Mouse (Mus musculus) embryonic facial prominence, embryonic 10.5 days (tissue): ENCODE measurements around the gene Defb47. TPM values are rescaled to one million over a fixed set of nuclear protein-coding genes. Genes with fewer than 3 reads are reported as not detected.

Experiments used
- DNase-seq: peaks from one replicate; pipeline ENCODE4 v3.0.0-alpha.2; 2017; ENCODE audit warnings: low spot score
- H3K27ac ChIP-seq: fragments of 300-500 bp; sonication (generic); replicated peaks from 2 replicates; pipeline ENCODE4 v1.5.1; 2016; ENCODE audit warnings: mild to moderate bottlenecking
- H3K27me3 ChIP-seq: fragments of 300-500 bp; sonication (generic); replicated peaks from 2 replicates; pipeline ENCODE4 v1.6.1; 2016; ENCODE audit warnings: low read depth, mild to moderate bottlenecking; ENCODE audit not compliant: poor library complexity, severe bottlenecking
- H3K36me3 ChIP-seq: fragments of 300-500 bp; sonication (generic); replicated peaks from 2 replicates; pipeline ENCODE4 v1.6.1; 2016; ENCODE audit warnings: mild to moderate bottlenecking, moderate library complexity
- H3K4me1 ChIP-seq: fragments of 300-500 bp; sonication (generic); 2 replicates; pipeline ENCODE4 v1.6.1; 2016
- H3K4me3 ChIP-seq: fragments of 300-500 bp; sonication (generic); 2 replicates; pipeline ENCODE4 v1.5.1; 2016; ENCODE audit warnings: mild to moderate bottlenecking, moderate library complexity
- H3K9me3 ChIP-seq: fragments of 300-500 bp; sonication (generic); 2 replicates; pipeline ENCODE4 v1.6.1; 2016; ENCODE audit warnings: mild to moderate bottlenecking
- WGBS: fragments of 180-500 bp; shearing (Covaris S2); methylation state at CpG from one replicate; pipeline ENCODE4 v1.1.7; 2016; 5-methylcytosine and 5-hydroxymethylcytosine counted together
- polyA plus RNA-seq: library from polyadenylated mRNA; unstranded; fragments of >200 nt; fragmentation: Nextera tagmentation; extraction: Ambion mirVana; gene quantifications from 2 replicates; pipeline ENCODE4 v1.2.1, GENCODE M21; 2016

The Defb47 gene
- polyA plus RNA-seq, 1 experiment from 2014 or later, result not detected

DNA sequence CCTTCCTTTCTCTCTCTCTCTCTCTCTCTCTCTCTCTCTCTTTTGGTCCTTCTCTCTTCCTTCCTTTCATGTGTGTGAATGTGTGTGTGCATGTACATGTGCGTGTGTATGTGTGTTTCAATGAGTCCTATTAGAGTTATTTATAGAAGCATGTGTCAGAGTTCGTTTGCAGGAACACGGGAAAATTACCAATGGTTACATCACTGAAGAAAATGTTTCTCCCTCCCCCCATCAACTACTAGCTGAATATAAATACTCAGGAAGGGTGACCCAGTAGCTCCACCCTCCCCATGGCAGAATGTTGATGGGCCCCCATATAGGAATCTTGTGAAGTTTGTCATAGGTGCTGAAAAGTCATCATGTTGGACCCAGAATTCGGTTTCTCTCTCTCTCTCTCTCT, 15.2 kb downstream of the Defb47 start:
- H3K27me3 ChIP-seq, result no peaks in the 10 kb centered on the region
- no peak for DNase-seq
- H3K9me3 ChIP-seq, result no peaks in the 10 kb centered on the region
- H3K27ac ChIP-seq, result no peak overlapping the region
- H3K4me3 ChIP-seq, result no peak overlapping the region
- no peaks in the 10 kb centered on the region for H3K36me3 ChIP-seq
- 87% methylated on average over 4 of the region's 4 CpGs for WGBS
- no peaks in the 10 kb centered on the region for H3K4me1 ChIP-seq

GRCm38 (mm10) chr14:63014667-63015066, 16.8 kb downstream of the Defb47 start:
- DNase-seq, result no peak
- no peaks in the 10 kb centered on the region for H3K4me1 ChIP-seq
- no peaks in the 10 kb centered on the region for H3K27me3 ChIP-seq
- 86% methylated on average over 4 of the region's 4 CpGs for whole genome bisulfite sequencing
- H3K27ac ChIP-seq, result no peak overlapping the region
- H3K9me3 ChIP-seq, result no peaks in the 10 kb centered on the region
- H3K4me3 ChIP-seq, result no peak overlapping the region
- H3K36me3 ChIP-seq, result no peaks in the 10 kb centered on the region

DNA sequence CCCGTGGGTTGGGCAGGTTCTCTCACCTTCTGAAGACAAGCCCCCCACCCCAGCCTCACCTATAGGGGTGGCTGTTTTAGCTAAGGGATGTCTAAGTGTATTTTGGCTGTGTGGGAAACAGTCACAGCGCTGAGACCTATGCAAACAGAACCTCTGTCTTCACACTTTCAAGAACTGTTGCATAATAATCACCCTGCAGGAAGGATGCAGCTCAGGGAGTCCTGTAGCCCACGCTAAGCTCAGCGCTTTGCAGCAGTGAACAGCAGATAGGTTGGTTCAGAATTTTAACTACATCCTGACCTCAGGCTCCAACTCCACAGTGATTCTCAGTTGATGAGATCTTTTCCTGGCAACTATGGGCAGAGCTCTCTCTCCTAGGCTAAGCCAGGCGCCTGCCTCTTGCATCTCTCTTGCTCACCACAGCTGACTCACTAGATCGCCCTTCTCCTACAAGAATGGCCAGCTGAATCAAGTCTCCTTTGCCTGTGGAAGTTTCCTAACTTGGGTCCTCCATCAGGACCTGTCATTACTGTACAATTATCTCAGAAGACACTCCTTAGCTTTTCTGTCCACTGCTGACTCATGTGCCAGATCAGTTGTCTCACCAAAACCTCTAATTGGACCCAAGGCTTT, 22.8 kb downstream of the Defb47 start:
- H3K4me1 ChIP-seq, result no peaks in the 10 kb centered on the region
- no peaks in the 10 kb centered on the region for H3K27me3 ChIP-seq
- no peak overlapping the region for H3K4me3 ChIP-seq
- no peaks in the 10 kb centered on the region for H3K36me3 ChIP-seq
- H3K9me3 ChIP-seq, result no peaks in the 10 kb centered on the region
- WGBS, result 56% methylated on average over 6 of the region's 6 CpGs
- no peak overlapping the region for H3K27ac ChIP-seq
- no peak for DNase-seq

- Histone ChIP-seq H3K9me3 (no peaks in the 10 kb centered on the region), H3K4me3 (no peak within 1 kb of the TSS), H3K36me3 (no peaks in the 10 kb centered on the region), H3K27me3 (no peaks in the 10 kb centered on the region), H3K27ac (no peak within 1 kb of the TSS), H3K4me1 (no peaks in the 10 kb centered on the region)
- no peak for DNase-seq
- 78% methylated on average over 3 of the region's 3 CpGs for WGBS
Measured at GRCm38 (mm10) chr14:63046691-63047090, 48.8 kb downstream of the Defb47 start, which contains the start of gene Defb42. Gene Defb42, plus strand, starts transcription at chr14:63046991.

DNA sequence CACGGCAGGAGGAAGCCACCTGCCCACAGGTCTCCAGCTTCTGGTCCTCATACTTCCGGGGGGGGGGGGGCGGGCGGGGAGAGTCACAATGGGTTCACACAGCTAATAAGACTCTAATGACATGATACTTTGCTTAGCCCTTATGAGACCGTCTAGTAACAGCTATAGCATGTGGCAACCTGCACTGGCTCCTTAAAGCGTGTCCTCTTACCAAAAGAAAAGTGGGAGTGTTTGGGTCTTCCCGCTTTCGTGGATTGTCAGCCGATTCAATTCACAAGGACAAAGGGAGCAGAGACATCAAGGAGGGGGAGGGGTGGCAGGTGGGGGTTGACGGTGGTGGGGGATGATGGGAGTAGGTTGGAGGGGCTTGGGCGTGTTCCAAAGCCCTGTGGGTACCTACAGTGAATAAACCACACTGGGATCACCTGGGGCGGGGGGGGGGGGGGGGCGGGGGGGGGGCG, 52.1 kb downstream of the Defb47 start, which contains the start of gene Defb30:
Gene Defb30 (minus strand): TSS at position 51 of the 461 bp plus-strand sequence.
- no peak within 1 kb of the TSS for H3K4me3 ChIP-seq
- H3K27me3 ChIP-seq, result no peaks in the 10 kb centered on the region
- no peak for DNase-seq
- H3K36me3 ChIP-seq, result no peaks in the 10 kb centered on the region
- H3K27ac ChIP-seq, result no peak within 1 kb of the TSS
- 74% methylated on average over 13 of the region's 14 CpGs for WGBS
- peaks cover 6% of the 10 kb centered on the region for H3K4me1 ChIP-seq
- no peaks in the 10 kb centered on the region for H3K9me3 ChIP-seq

Other genes with a start within 250 kb of the Defb47 start
- gene Ints6, start 236.9 kb upstream of the Defb47 start, polyA plus RNA-seq, result 19.9 and 20.5 TPM in 2 replicates
- 13.6 and 16.0 TPM in 2 replicates for gene Wdfy2, start 160.4 kb upstream of the Defb47 start, polyA plus RNA-seq
- not detected in 2 replicates for gene Defb48, start 13.6 kb upstream of the Defb47 start, polyA plus RNA-seq
- gene Defb43, start 13.7 kb downstream of the Defb47 start, polyA plus RNA-seq, result not detected in 2 replicates
- gene Defb42, start 48.9 kb downstream of the Defb47 start, polyA plus RNA-seq, result 0.15 and 0.29 TPM in 2 replicates
- not detected in 2 replicates for gene Defb30, start 51.9 kb downstream of the Defb47 start, polyA plus RNA-seq